Mouse (Mus musculus): ENCODE data around the gene Kank1.

DNA sequence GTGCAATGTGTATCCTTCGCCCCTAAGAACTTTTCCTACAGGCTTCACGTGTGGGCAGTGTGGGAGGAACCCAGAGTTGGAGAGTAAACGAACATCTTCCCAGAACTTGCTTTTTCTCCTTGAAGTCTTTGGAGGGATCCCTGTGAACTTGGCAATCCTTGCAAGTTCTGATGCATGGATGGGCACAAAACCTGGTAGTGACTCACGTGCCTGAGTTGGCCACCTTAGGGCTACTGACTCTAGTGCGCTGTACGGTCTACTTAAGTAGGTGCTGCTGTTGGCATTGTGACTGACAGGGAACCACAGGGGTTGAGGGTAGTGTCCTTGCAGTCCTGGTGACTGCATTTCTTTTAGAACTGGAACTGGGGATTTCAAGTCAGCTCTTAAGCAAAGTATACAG is 21.5 kb downstream of the Kank1 start:
- TF ChIP-seq POLR2A (IDR thresholded peaks at IDR 0.05; ENCODE audit: borderline replicate concordance, extremely low read depth, insufficient read depth, insufficient read length, poor library complexity, severe bottlenecking) (no peak), CTCF (IDR thresholded peaks at IDR 0.05; ENCODE audit: borderline replicate concordance, extremely low read depth, insufficient read depth, insufficient read length) (no peak)

All from brain, embryonic 14.5 days (tissue).